Mouse (Mus musculus) testis, adult 2 months (tissue): ENCODE data around the gene Acd. TPM values are rescaled to one million over a fixed set of nuclear protein-coding genes. Genes with fewer than 3 reads are reported as not detected.
A peak's percentile ranks its signal among the peaks of the same experiment; 100 is the strongest.

ENCODE experiments used
- H3K27ac ChIP-seq: fragments of 200-500 bp; 2 replicates; pipeline ENCODE4 v1.5.1; 2012; ENCODE audit warnings: low read depth, low read length; ENCODE audit not compliant: control insufficient read depth, insufficient read depth
- H3K27me3 ChIP-seq: fragments of 200-500 bp; 2 replicates; pipeline ENCODE4 v1.6.1; 2012; ENCODE audit warnings: mild to moderate bottlenecking, low read length, moderate library complexity; ENCODE audit not compliant: control insufficient read depth, insufficient read depth
- H3K36me3 ChIP-seq: fragments of 200-500 bp; 2 replicates; pipeline ENCODE4 v1.6.1; 2012; ENCODE audit warnings: mild to moderate bottlenecking, low read length; ENCODE audit not compliant: control insufficient read depth, insufficient read depth
- H3K4me1 ChIP-seq: fragments of 200-500 bp; 2 replicates; pipeline ENCODE4 v1.6.1; 2012; ENCODE audit warnings: low read length; ENCODE audit not compliant: control insufficient read depth, insufficient read depth
- H3K4me3 ChIP-seq: fragments of 200-500 bp; 2 replicates; pipeline ENCODE4 v1.5.1; 2012; ENCODE audit warnings: low read depth, mild to moderate bottlenecking, low read length, moderate library complexity, mixed read lengths; ENCODE audit not compliant: control insufficient read depth
- CTCF ChIP-seq: fragments of 200-500 bp; IDR thresholded peaks from 2 replicates; pipeline ENCODE4 v1.5.1; 2012; ENCODE audit warnings: low read depth, mild to moderate bottlenecking, inconsistent platforms, low read length, moderate library complexity; ENCODE audit not compliant: control insufficient read depth, insufficient read depth, insufficient replicate concordance
- POLR2A ChIP-seq: fragments of 200-500 bp; IDR thresholded peaks from 2 replicates; pipeline ENCODE4 v1.6.1; 2012; ENCODE audit warnings: low read depth, mild to moderate bottlenecking, inconsistent platforms, low read length, moderate library complexity; ENCODE audit not compliant: control insufficient read depth
- polyA plus RNA-seq: library from polyadenylated mRNA; depleted of rRNA; stranded (reverse); fragments of >200 nt; gene quantifications from 2 replicates; pipeline ENCODE4 v1.2.3, GENCODE M21; 2012

Acd gene
- polyA plus RNA-seq, 1 experiment: 40.2 TPM

- H3K27ac ChIP-seq: no peak overlapping the region
- no peaks in the 10 kb centered on the region for H3K27me3 ChIP-seq
- no peak overlapping the region for H3K4me3 ChIP-seq
- no peak for TF ChIP-seq POLR2A
- TF ChIP-seq CTCF: no peak
- no peaks in the 10 kb centered on the region; the same call in 1 of the 2 replicates for H3K4me1 ChIP-seq
- no peaks in the 10 kb centered on the region for H3K36me3 ChIP-seq
These were observed 22.0 kb upstream of the Acd start for GRCm38 (mm10) chr8:105722861-105723260.

- TF ChIP-seq POLR2A (no peak), CTCF (no peak)
- Histone ChIP-seq H3K4me1 (peaks cover 12% of the 10 kb centered on the region), H3K27ac (no peak overlapping the region), H3K36me3 (no peaks in the 10 kb centered on the region), H3K4me3 (no peak overlapping the region), H3K27me3 (no peaks in the 10 kb centered on the region)
These were observed 18.7 kb upstream of the Acd start for GRCm38 (mm10) chr8:105719637-105720036.

- Histone ChIP-seq H3K27me3 (no peaks in the 10 kb centered on the region), H3K4me1 (peaks cover 12% of the 10 kb centered on the region), H3K4me3 (peak overlapping the region; percentile 73), H3K27ac (no peak overlapping the region), H3K36me3 (no peaks in the 10 kb centered on the region)
- TF ChIP-seq POLR2A (no peak), CTCF (no peak)
These were observed 15.5 kb upstream of the Acd start for GRCm38 (mm10) chr8:105716302-105716945.

GRCm38 (mm10) chr8:105715042-105715441 is 14.1 kb upstream of the Acd start:
- H3K4me3 ChIP-seq: no peak overlapping the region
- no peaks in the 10 kb centered on the region for H3K36me3 ChIP-seq
- TF ChIP-seq POLR2A (no peak), CTCF (no peak)
- no peaks in the 10 kb centered on the region for H3K27me3 ChIP-seq
- peaks cover 12% of the 10 kb centered on the region for H3K4me1 ChIP-seq
- no peak overlapping the region for H3K27ac ChIP-seq

- no peak overlapping the region for H3K27ac ChIP-seq
- no peak for TF ChIP-seq POLR2A
- peak; percentile 77; the same call in 1 of the 2 replicates for TF ChIP-seq CTCF
- no peaks in the 10 kb centered on the region for H3K27me3 ChIP-seq
- peaks cover 16% of the 10 kb centered on the region for H3K4me1 ChIP-seq
- H3K36me3 ChIP-seq: no peaks in the 10 kb centered on the region
- H3K4me3 ChIP-seq: no peak overlapping the region
These were observed 13.2 kb upstream of the Acd start for GRCm38 (mm10) chr8:105714139-105714538.

- H3K4me1 ChIP-seq: peaks cover 25% of the 10 kb centered on the region
- TF ChIP-seq POLR2A (no peak), CTCF (no peak)
- H3K27me3 ChIP-seq: no peaks in the 10 kb centered on the region
- H3K36me3 ChIP-seq: no peaks in the 10 kb centered on the region
- no peak overlapping the region for H3K4me3 ChIP-seq
- H3K27ac ChIP-seq: no peak overlapping the region
These were observed 11.4 kb upstream of the Acd start for GRCm38 (mm10) chr8:105712286-105712685.

GRCm38 (mm10) chr8:105709317-105709716 is 8.4 kb upstream of the Acd start:
- TF ChIP-seq POLR2A (no peak), CTCF (no peak)
- Histone ChIP-seq H3K27ac (no peak overlapping the region), H3K36me3 (no peaks in the 10 kb centered on the region), H3K27me3 (no peaks in the 10 kb centered on the region), H3K4me3 (peak overlapping the region; percentile 90), H3K4me1 (peaks cover 20% of the 10 kb centered on the region)
